Mouse (Mus musculus) gastrocnemius, adult 18-20 months (tissue): ENCODE data around the gene Scn11a. TPM values are rescaled to one million over a fixed set of nuclear protein-coding genes. Genes with fewer than 3 reads are reported as not detected.

ENCODE experiments used
- total RNA-seq, 2 experiments: library from RNA; stranded (reverse); gene quantifications; 2 replicates each; pipeline ENCODE4 v1.2.3; 2021

Gene Scn11a
- total RNA-seq, 2 experiments from 2014 or later, result not detected

Other genes with a start within 250 kb of the Scn11a start
- under 1 TPM; 0.07 to 0.09 TPM for gene Scn5a, start 246.4 kb downstream of the Scn11a start, total RNA-seq
- not detected for gene Scn10a, start 106.1 kb downstream of the Scn11a start, total RNA-seq
- 10 to 100 TPM; 10.4 to 11.1 TPM for gene Wdr48, start 69.4 kb upstream of the Scn11a start, total RNA-seq
- gene Gorasp1, start 112.1 kb upstream of the Scn11a start, total RNA-seq, result 10 to 100 TPM; 21.0 to 21.6 TPM
- not detected for gene Ttc21a, start 112.2 kb upstream of the Scn11a start, total RNA-seq
- 10 to 100 TPM; 11.4 to 27.0 TPM for gene Csrnp1, start 159.2 kb upstream of the Scn11a start, total RNA-seq
- gene Xirp1, start 198.1 kb upstream of the Scn11a start, total RNA-seq, result 100 to 1,000 TPM in 1 of 2 experiments, 10 to 100 TPM in 1; 81.3 to 590 TPM
- gene Cx3cr1, start 244.4 kb upstream of the Scn11a start, total RNA-seq, result under 1 TPM in 1 of 2 experiments, not detected in 1; 0.21 TPM